In the genomic region with DNA sequence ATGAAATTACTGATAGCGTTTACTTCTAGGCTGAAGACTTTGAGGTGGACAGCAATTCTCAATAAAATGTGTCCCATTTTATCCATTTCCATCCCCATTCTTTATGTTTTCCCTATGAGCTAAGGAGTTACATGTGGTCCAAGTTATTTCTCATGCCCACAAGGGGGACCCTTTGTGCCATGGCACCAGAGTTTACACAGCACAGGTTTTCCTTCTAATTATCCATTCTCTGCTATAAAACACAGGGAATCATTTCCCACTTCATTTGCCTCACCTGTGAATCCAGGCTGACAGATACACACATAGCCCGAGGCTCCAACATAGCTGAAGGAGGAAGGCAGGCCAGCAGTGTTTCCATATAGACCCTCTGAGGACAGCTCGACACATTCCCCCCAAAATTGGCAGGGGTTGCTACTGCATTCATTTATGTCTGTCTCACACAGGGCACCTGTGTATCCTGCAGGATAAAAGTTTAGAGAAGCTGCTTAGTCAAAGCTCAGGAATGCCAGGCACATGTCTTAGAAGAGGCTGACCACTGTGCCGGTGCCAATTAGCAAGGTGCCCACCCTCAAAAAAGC, we compare ENCODE assay signal across 8 mouse cellular contexts.
DNase-seq lines count a peak whose midpoint lies in the region; ATAC-seq and TF ChIP-seq lines count a peak whose summit lies in the region.

No protein-coding gene starts in this region.

- intact Hi-C loops in left cerebral cortex, adult 2 months (cut with DNase I) = no loop called here
- intact Hi-C loops in left cerebral cortex, postnatal 36 days (cut with DNase I) = no loop called here

- H3K4me2 ChIP-seq in midbrain, postnatal 0 days (ENCODE audit: low read depth, low read length, poor library complexity, severe bottlenecking) = no peak overlapping the region

- no peaks in the 10 kb centered on the region for H3K36me3 ChIP-seq in midbrain, postnatal 0 days (ENCODE audit: insufficient read depth, low read length)

- no peaks in the 10 kb centered on the region for H3K27me3 ChIP-seq in midbrain, postnatal 0 days (ENCODE audit: insufficient read depth, low read length)

- H3K27ac ChIP-seq in left cerebral cortex, adult 2 months = no peak overlapping the region
- no peak overlapping the region for H3K27ac ChIP-seq in cortical plate, adult 2 months (ENCODE audit: insufficient read depth, low read length)
- no peak overlapping the region for H3K27ac ChIP-seq in midbrain, postnatal 0 days (ENCODE audit: low read depth, low read length)

- ATAC-seq in midbrain, postnatal 0 days (ENCODE audit: low FRiP score) = no peak
- ATAC-seq in inflammation-experienced regulatory T-cells, adult 6 months = no peak

- no peak for TF ChIP-seq POLR2A in cortical plate, adult 2 months (IDR thresholded peaks at IDR 0.05; ENCODE audit: extremely low read depth, insufficient read depth, low read length)

- no peaks in the 10 kb centered on the region for H3K4me1 ChIP-seq in cortical plate, adult 2 months (ENCODE audit: control insufficient read depth, insufficient read depth, low read length)
- H3K4me1 ChIP-seq in midbrain, postnatal 0 days (ENCODE audit: insufficient read depth, low read length) = no peaks in the 10 kb centered on the region

- H3K4me3 ChIP-seq in left cerebral cortex, adult 2 months = no peak overlapping the region
- no peak overlapping the region for H3K4me3 ChIP-seq in cortical plate, adult 2 months (ENCODE audit: insufficient read depth, low read length)
- no peak overlapping the region for H3K4me3 ChIP-seq in midbrain, postnatal 0 days (ENCODE audit: low read depth, low read length)

- peak; percentile 44 for TF ChIP-seq CTCF in left cerebral cortex, adult 2 months (IDR thresholded peaks at IDR 0.05)
- peak; percentile 37; the same call in 1 of the 2 replicates for TF ChIP-seq CTCF in cortical plate, adult 2 months (IDR thresholded peaks at IDR 0.05; ENCODE audit: extremely low read depth, insufficient read depth, low read length)
- TF ChIP-seq CTCF in midbrain, postnatal 0 days (IDR thresholded peaks at IDR 0.05) = peak; percentile 75

- 74% methylated on average over 4 of the region's 4 CpGs for WGBS in midbrain, postnatal 0 days

- H3K9ac ChIP-seq in midbrain, postnatal 0 days (replicated peaks; ENCODE audit: low read length, poor library complexity, severe bottlenecking) = no peak overlapping the region

- H3K9me3 ChIP-seq in midbrain, postnatal 0 days (ENCODE audit: low read length) = no peaks in the 10 kb centered on the region

- peak; percentile 25 for DNase-seq in embryo, embryonic 10.5 days (ENCODE audit: low spot score)
- no peak for DNase-seq in embryo, embryonic 11 days
- no peak for DNase-seq in left cerebral cortex, adult 2 months (ENCODE audit: extremely low spot score in 1 of 2, low spot score in 2 of 2)
- DNase-seq in left cerebral cortex, postnatal 36 days (ENCODE audit: low spot score in 2 of 2) = no peak
- peak; percentile 51 for DNase-seq in midbrain, postnatal 0 days (ENCODE audit: low spot score)
- DNase-seq in urinary bladder, postnatal 4 days (ENCODE audit: low spot score in 2 of 2) = no peak

Comparison
In these comparisons a context has a peak if more than half of its experiments do, and no peak if none do; other contexts are left out.
1. DNase-seq: peak in embryo, embryonic 10.5 days (single experiment) and midbrain, postnatal 0 days (single experiment); none in embryo, embryonic 11 days (single experiment), left cerebral cortex, adult 2 months (0 of 2), left cerebral cortex, postnatal 36 days (0 of 2) and urinary bladder, postnatal 4 days (0 of 2).
2. Peak in every context shown above with its lines, with median percentiles within 50 percentile points of each other: CTCF ChIP-seq.